Mouse (Mus musculus): ENCODE results near the gene Crip1. TPM values are rescaled to one million over a fixed set of nuclear protein-coding genes. Genes with fewer than 3 reads are reported as not detected.

Crip1 gene
- polyA plus RNA-seq (2011; ENCODE audit: insufficient read depth, insufficient read length, low read depth, missing spikeins): 78.5 and 79.5 TPM in 2 replicates

GRCm38 (mm10) chr12:113146112-113147057 lies at the start of gene Crip1:
TSS of gene Crip1 (plus strand) at chr12:113146316.
- Histone ChIP-seq H3K27ac (ENCODE audit: insufficient read depth, low read length) (no peak within 1 kb of the TSS), H3K36me3 (ENCODE audit: control insufficient read depth, insufficient read depth, low read length, poor library complexity, severe bottlenecking) (no peaks in the 10 kb centered on the region), H3K27me3 (ENCODE audit: control insufficient read depth, insufficient read depth, low read length, poor library complexity, severe bottlenecking) (no peaks in the 10 kb centered on the region), H3K4me1 (ENCODE audit: control insufficient read depth, insufficient read depth, low read length) (peaks cover 16% of the 10 kb centered on the region), H3K9me3 (replicated peaks; ENCODE audit: control insufficient read depth, insufficient read depth, low read length, poor library complexity, severe bottlenecking) (no peaks in the 10 kb centered on the region), H3K4me3 (ENCODE audit: low read depth, low read length) (peak within 1 kb of the TSS; percentile 36), H3K9ac (ENCODE audit: low read depth, poor library complexity, severe bottlenecking) (no peak within 1 kb of the TSS)
- TF ChIP-seq EP300 (IDR thresholded peaks at IDR 0.05; ENCODE audit: insufficient read depth, low read depth, low read length) (no peak), CTCF (IDR thresholded peaks at IDR 0.05; ENCODE audit: low read depth, low read length) (peak; percentile 82)

DNA sequence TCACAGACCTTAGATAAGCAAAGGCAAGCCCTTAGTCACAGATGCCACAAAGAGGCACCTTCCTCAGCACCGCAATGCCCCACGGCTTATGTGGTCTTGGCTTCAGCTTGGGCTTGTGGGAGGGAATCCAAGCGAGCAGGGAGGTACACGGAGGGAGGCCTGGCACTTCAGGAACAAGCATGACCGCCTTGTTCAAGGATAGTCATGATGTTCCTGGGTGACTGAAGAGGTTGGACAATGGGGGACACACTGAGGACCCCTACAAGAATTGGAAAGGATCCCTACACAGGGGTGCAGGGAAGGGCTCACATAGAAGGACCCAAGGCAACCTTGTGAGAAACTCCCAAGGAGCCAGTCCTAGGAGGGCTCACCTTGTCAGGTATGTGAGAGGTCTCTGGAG lies 49.1 kb upstream of the Crip1 start:
- H3K9ac ChIP-seq (ENCODE audit: low read depth, poor library complexity, severe bottlenecking): peak overlapping the region; percentile 97

DNA sequence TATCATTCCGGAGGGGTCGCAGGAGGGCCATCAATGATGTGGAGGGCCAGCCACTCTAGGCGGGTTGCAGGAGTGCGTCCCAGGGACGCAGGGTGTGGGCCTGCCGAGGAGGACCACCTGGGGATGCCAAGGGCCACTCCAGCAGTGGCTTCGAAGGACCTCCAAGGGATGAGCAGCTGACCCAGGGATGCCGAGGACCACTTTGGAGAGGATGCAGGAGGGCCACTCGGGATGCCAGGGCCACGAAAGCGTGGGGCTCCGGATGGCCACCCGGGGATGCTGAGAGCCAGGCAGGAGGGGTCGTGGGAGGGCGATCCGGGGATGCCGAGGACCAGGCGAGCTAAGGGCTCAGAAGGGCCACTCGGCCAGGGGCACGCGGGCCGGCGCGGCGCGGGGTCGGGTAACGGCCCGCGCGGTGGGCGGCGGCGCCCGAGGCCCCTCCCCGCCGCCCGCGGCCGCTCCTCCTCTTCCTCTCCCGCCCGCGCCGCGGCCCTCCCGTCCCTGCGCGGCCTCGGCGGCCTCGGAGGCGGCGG lies 48.3 kb upstream of the Crip1 start, which contains the start of gene Mta1:
Gene Mta1, plus strand, starts transcription at position 530 of the 533 bp plus-strand sequence.
- H3K4me1 ChIP-seq (ENCODE audit: control insufficient read depth, insufficient read depth, low read length): peaks cover 3% of the 10 kb centered on the region
- no peaks in the 10 kb centered on the region for H3K36me3 ChIP-seq (ENCODE audit: control insufficient read depth, insufficient read depth, low read length, poor library complexity, severe bottlenecking)
- no peak within 1 kb of the TSS; the same call in 1 of the 2 replicates for H3K27ac ChIP-seq (ENCODE audit: insufficient read depth, low read length)
- peak within 1 kb of the TSS; percentile 82 for H3K4me3 ChIP-seq (ENCODE audit: low read depth, low read length)
- no peak for TF ChIP-seq CTCF (IDR thresholded peaks at IDR 0.05; ENCODE audit: low read depth, low read length)
- no peak for TF ChIP-seq EP300 (IDR thresholded peaks at IDR 0.05; ENCODE audit: insufficient read depth, low read depth, low read length)
- no peak for TF ChIP-seq POLR2A (IDR thresholded peaks at IDR 0.05; ENCODE audit: insufficient read depth, low read length)
- peak within 1 kb of the TSS; percentile 97 for H3K9ac ChIP-seq (ENCODE audit: low read depth, poor library complexity, severe bottlenecking)
- no peaks in the 10 kb centered on the region for H3K27me3 ChIP-seq (ENCODE audit: control insufficient read depth, insufficient read depth, low read length, poor library complexity, severe bottlenecking)
- H3K9me3 ChIP-seq (replicated peaks; ENCODE audit: control insufficient read depth, insufficient read depth, low read length, poor library complexity, severe bottlenecking): no peaks in the 10 kb centered on the region

More for the DNA sequence above, 49.1 kb upstream of the Crip1 start:
- Histone ChIP-seq H3K36me3 (ENCODE audit: control insufficient read depth, insufficient read depth, low read length, poor library complexity, severe bottlenecking) (no peaks in the 10 kb centered on the region), H3K27ac (ENCODE audit: insufficient read depth, low read length) (no peak overlapping the region), H3K4me1 (ENCODE audit: control insufficient read depth, insufficient read depth, low read length) (peaks cover 3% of the 10 kb centered on the region), H3K27me3 (ENCODE audit: control insufficient read depth, insufficient read depth, low read length, poor library complexity, severe bottlenecking) (no peaks in the 10 kb centered on the region), H3K4me3 (ENCODE audit: low read depth, low read length) (peak overlapping the region; percentile 82), H3K9me3 (replicated peaks; ENCODE audit: control insufficient read depth, insufficient read depth, low read length, poor library complexity, severe bottlenecking) (no peaks in the 10 kb centered on the region)
- no peak for TF ChIP-seq EP300 (IDR thresholded peaks at IDR 0.05; ENCODE audit: insufficient read depth, low read depth, low read length)
- no peak for TF ChIP-seq CTCF (IDR thresholded peaks at IDR 0.05; ENCODE audit: low read depth, low read length)
- TF ChIP-seq POLR2A (IDR thresholded peaks at IDR 0.05; ENCODE audit: insufficient read depth, low read length): no peak

GRCm38 (mm10) chr12:113098530-113099151 lies 47.5 kb upstream of the Crip1 start:
- H3K9me3 ChIP-seq (replicated peaks; ENCODE audit: control insufficient read depth, insufficient read depth, low read length, poor library complexity, severe bottlenecking): no peaks in the 10 kb centered on the region
- peak overlapping the region; percentile 81 for H3K4me3 ChIP-seq (ENCODE audit: low read depth, low read length)
- TF ChIP-seq POLR2A (IDR thresholded peaks at IDR 0.05; ENCODE audit: insufficient read depth, low read length) (no peak), CTCF (IDR thresholded peaks at IDR 0.05; ENCODE audit: low read depth, low read length) (no peak), EP300 (IDR thresholded peaks at IDR 0.05; ENCODE audit: insufficient read depth, low read depth, low read length) (no peak)
- peaks cover 5% of the 10 kb centered on the region for H3K4me1 ChIP-seq (ENCODE audit: control insufficient read depth, insufficient read depth, low read length)
- no peak overlapping the region; the same call in 1 of the 2 replicates for H3K27ac ChIP-seq (ENCODE audit: insufficient read depth, low read length)
- H3K27me3 ChIP-seq (ENCODE audit: control insufficient read depth, insufficient read depth, low read length, poor library complexity, severe bottlenecking): no peaks in the 10 kb centered on the region
- no peaks in the 10 kb centered on the region for H3K36me3 ChIP-seq (ENCODE audit: control insufficient read depth, insufficient read depth, low read length, poor library complexity, severe bottlenecking)
- H3K9ac ChIP-seq (ENCODE audit: low read depth, poor library complexity, severe bottlenecking): peak overlapping the region; percentile 97

DNA sequence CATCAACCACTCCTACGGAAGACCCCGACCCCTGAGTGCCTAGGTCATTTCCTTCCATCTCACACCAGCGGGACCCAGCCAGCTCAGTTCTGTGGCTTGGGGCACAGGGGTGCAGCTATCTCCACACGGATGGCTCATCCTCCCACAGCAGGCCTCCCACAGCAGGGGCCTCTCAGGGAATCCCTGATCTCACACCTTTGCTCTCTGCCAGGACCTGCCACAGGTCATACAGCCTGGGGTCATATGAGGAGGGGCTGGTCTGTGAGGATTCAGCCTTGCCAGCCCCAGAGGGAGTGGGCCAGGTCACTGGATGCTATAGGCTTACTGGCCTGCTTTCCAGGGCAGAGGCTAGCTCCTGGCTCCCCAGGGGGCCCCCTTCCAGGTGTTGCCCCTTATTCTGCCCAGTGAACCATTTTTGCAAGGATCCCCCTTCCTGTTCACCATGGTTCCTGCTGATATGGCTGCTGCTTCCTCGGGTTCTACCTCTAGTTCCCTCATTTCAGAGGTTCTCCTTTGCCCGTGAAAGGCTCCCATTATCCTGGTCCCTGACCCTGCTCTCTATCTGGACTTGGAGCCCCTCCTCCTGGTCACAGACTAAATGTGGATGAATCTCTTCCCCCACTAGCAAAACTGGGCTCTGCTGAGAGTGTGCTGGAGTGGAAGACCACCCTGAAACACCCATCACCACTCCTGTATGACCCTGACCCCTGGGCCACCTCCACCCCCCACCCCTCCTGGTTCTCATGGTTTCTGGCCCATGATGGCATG lies 46.5 kb upstream of the Crip1 start:
- Histone ChIP-seq H3K27ac (ENCODE audit: insufficient read depth, low read length) (no peak overlapping the region), H3K4me1 (ENCODE audit: control insufficient read depth, insufficient read depth, low read length) (peaks cover 5% of the 10 kb centered on the region)
- TF ChIP-seq EP300 (IDR thresholded peaks at IDR 0.05; ENCODE audit: insufficient read depth, low read depth, low read length): no peak
- no peak for TF ChIP-seq CTCF (IDR thresholded peaks at IDR 0.05; ENCODE audit: low read depth, low read length)
- no peak for TF ChIP-seq POLR2A (IDR thresholded peaks at IDR 0.05; ENCODE audit: insufficient read depth, low read length)

More for the DNA sequence above, 46.5 kb upstream of the Crip1 start:
- peak overlapping the region; percentile 97 for H3K9ac ChIP-seq (ENCODE audit: low read depth, poor library complexity, severe bottlenecking)
- no peaks in the 10 kb centered on the region for H3K27me3 ChIP-seq (ENCODE audit: control insufficient read depth, insufficient read depth, low read length, poor library complexity, severe bottlenecking)
- peak overlapping the region; percentile 81 for H3K4me3 ChIP-seq (ENCODE audit: low read depth, low read length)
- no peaks in the 10 kb centered on the region for H3K9me3 ChIP-seq (replicated peaks; ENCODE audit: control insufficient read depth, insufficient read depth, low read length, poor library complexity, severe bottlenecking)
- H3K36me3 ChIP-seq (ENCODE audit: control insufficient read depth, insufficient read depth, low read length, poor library complexity, severe bottlenecking): no peaks in the 10 kb centered on the region
